ENCODE assay signal across 17 mouse cellular contexts in genomic region chr13:97504949-97505348, GRCm38 (mm10).
"Had no signal": no experiment of that assay in that cellular context is flagged by ENCODE, and none has a peak within 500 bp of the region (broad histone marks: within the 10 kb centered on the region; RNA-seq: fewer than 3 reads in every experiment).

No protein-coding gene starts in this region.

- H3K36me3 ChIP-seq: kidney, embryonic 15.5 days; liver, embryonic 13.5 days; midbrain, embryonic 12.5 days; neural tube, embryonic 12.5 days; neural tube, embryonic 15.5 days had no signal

- H3K9ac ChIP-seq: kidney, embryonic 15.5 days; liver, embryonic 13.5 days; midbrain, embryonic 12.5 days; neural tube, embryonic 12.5 days; neural tube, embryonic 15.5 days had no signal

- H3K4me1 ChIP-seq: liver, embryonic 13.5 days; midbrain, embryonic 12.5 days; neural tube, embryonic 12.5 days; neural tube, embryonic 15.5 days had no signal

- H3K27ac ChIP-seq: kidney, embryonic 15.5 days; left cerebral cortex, adult 2 months; liver, embryonic 13.5 days; midbrain, embryonic 12.5 days; neural tube, embryonic 12.5 days; neural tube, embryonic 15.5 days had no signal

- H3K27me3 ChIP-seq: kidney, embryonic 15.5 days; midbrain, embryonic 12.5 days; neural tube, embryonic 12.5 days; neural tube, embryonic 15.5 days had no signal

- DNase-seq: kidney, adult 8-10 months; kidney, postnatal 10 days; kidney, postnatal 36 days; layer of hippocampus, postnatal 36 days; liver, embryonic 13.5 days; lung, adult 2 months; lung, postnatal 14 days; lung, postnatal 4 days; retina, postnatal 1 day; right cerebral cortex, postnatal 25 days; spleen, adult 18-20 months; thymus, postnatal 25 days had no signal

- H3K4me2 ChIP-seq: kidney, embryonic 15.5 days; liver, embryonic 13.5 days; midbrain, embryonic 12.5 days; neural tube, embryonic 12.5 days; neural tube, embryonic 15.5 days had no signal

- H3K9me3 ChIP-seq: kidney, embryonic 15.5 days; liver, embryonic 13.5 days; midbrain, embryonic 12.5 days; neural tube, embryonic 12.5 days; neural tube, embryonic 15.5 days had no signal

- H3K4me3 ChIP-seq: kidney, embryonic 15.5 days; left cerebral cortex, adult 2 months; liver, embryonic 13.5 days; midbrain, embryonic 12.5 days; neural tube, embryonic 12.5 days; neural tube, embryonic 15.5 days had no signal
